30 mouse cellular contexts compared by ENCODE assay signal in the genomic region with DNA sequence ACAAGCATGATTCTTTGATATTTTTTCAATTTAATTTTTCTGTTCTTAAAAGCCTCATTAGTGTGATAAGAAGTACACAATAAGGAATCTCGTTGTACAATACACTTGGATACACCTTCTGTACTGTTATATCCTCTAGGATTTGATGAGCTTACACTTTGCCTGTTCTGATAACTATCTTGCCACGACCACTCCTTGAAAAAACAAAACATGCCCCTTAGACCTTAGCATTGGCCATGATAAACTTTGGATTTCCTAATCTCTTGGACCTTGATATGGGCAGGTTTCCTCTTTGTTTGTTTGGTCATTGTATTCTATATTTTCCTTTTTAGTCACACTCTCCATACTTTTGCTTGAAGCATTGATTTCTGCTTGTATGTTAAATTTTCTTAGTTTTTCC.
"Had no signal": no experiment of that assay in that cellular context is flagged by ENCODE, and none has a peak within 500 bp of the region (broad histone marks: within the 10 kb centered on the region; RNA-seq: fewer than 3 reads in every experiment).

No protein-coding gene starts in this region.

- H3K4me1 ChIP-seq: heart, embryonic 10.5 days; heart, embryonic 12.5 days; heart, embryonic 13.5 days; heart, embryonic 15.5 days; hindbrain, embryonic 10.5 days; hindbrain, embryonic 12.5 days; hindbrain, embryonic 13.5 days; hindbrain, embryonic 15.5 days; intestine, embryonic 15.5 days; kidney, embryonic 15.5 days had no signal

- H3K4me3 ChIP-seq: heart, embryonic 10.5 days; heart, embryonic 12.5 days; heart, embryonic 13.5 days; heart, embryonic 15.5 days; hindbrain, embryonic 10.5 days; hindbrain, embryonic 12.5 days; hindbrain, embryonic 13.5 days; hindbrain, embryonic 15.5 days; intestine, embryonic 15.5 days; kidney, embryonic 15.5 days; layer of hippocampus, adult 2 months had no signal

- H3K27ac ChIP-seq: heart, embryonic 10.5 days; heart, embryonic 13.5 days; heart, embryonic 15.5 days; hindbrain, embryonic 10.5 days; hindbrain, embryonic 12.5 days; hindbrain, embryonic 13.5 days; hindbrain, embryonic 14.5 days; hindbrain, embryonic 15.5 days; hindbrain, postnatal 0 days; intestine, embryonic 15.5 days; kidney, embryonic 15.5 days; kidney, postnatal 0 days; layer of hippocampus, adult 2 months had no signal

- H3K9ac ChIP-seq: heart, embryonic 12.5 days; heart, embryonic 13.5 days; heart, embryonic 15.5 days; hindbrain, embryonic 12.5 days; hindbrain, embryonic 13.5 days; hindbrain, embryonic 14.5 days; hindbrain, embryonic 15.5 days; intestine, embryonic 15.5 days; kidney, embryonic 15.5 days had no signal

- H3K36me3 ChIP-seq: heart, embryonic 10.5 days; heart, embryonic 12.5 days; heart, embryonic 13.5 days; heart, embryonic 15.5 days; hindbrain, embryonic 10.5 days; hindbrain, embryonic 12.5 days; hindbrain, embryonic 13.5 days; hindbrain, embryonic 15.5 days; intestine, embryonic 15.5 days; kidney, embryonic 15.5 days had no signal

- DNase-seq: heart, postnatal 10 days; heart, postnatal 14 days; heart, postnatal 36 days; heart, postnatal 4 days; kidney, adult 11 months; kidney, adult 18-20 months; kidney, adult 2 months; kidney, adult 8-10 months; kidney, adult 9 months; kidney, postnatal 10 days; kidney, postnatal 14 days; kidney, postnatal 25 days; kidney, postnatal 36 days; kidney, postnatal 4 days; layer of hippocampus, adult 9-11 months; layer of hippocampus, postnatal 36 days had no signal

- H3K27me3 ChIP-seq: heart, embryonic 12.5 days; heart, embryonic 13.5 days; heart, embryonic 15.5 days; hindbrain, embryonic 12.5 days; hindbrain, embryonic 13.5 days; hindbrain, embryonic 15.5 days; intestine, embryonic 15.5 days; kidney, embryonic 15.5 days had no signal
